Mouse (Mus musculus) heart, embryonic 11.5 days (tissue): ENCODE results near the gene Gm6710. TPM values are rescaled to one million over a fixed set of nuclear protein-coding genes. Genes with fewer than 3 reads are reported as not detected.
"Not testable (repeated sequence)": the region's sequence is repeated elsewhere in the genome, so short reads cannot be mapped to it uniquely, and the experiment has no call there.

Source experiments
- ATAC-seq: fragments of 200-750 bp; cut with Nextera tagmentation; replicated peaks from 2 replicates; pipeline ENCODE4 v1.8.0; 2017; ENCODE audit warnings: moderate library complexity; ENCODE audit not compliant: insufficient number of reproducible peaks, low FRiP score, low TSS enrichment
- H3K27ac ChIP-seq: fragments of 300-500 bp; sonication (generic); 2 replicates; pipeline ENCODE4 v1.5.1; 2014; ENCODE audit warnings: mild to moderate bottlenecking, low read depth, low read length
- H3K27me3 ChIP-seq: fragments of 300-500 bp; sonication (generic); 2 replicates; pipeline ENCODE4 v1.6.1; 2014; ENCODE audit warnings: mild to moderate bottlenecking, low read length, mixed read lengths; ENCODE audit not compliant: control insufficient read depth, insufficient read depth
- H3K36me3 ChIP-seq: fragments of 300-500 bp; sonication (generic); 2 replicates; pipeline ENCODE4 v1.6.1; 2014; ENCODE audit warnings: mild to moderate bottlenecking, low read length, moderate library complexity, mixed read lengths; ENCODE audit not compliant: control insufficient read depth, insufficient read depth
- H3K4me1 ChIP-seq: fragments of 300-500 bp; sonication (generic); 2 replicates; pipeline ENCODE4 v1.6.1; 2014; ENCODE audit warnings: low read length; ENCODE audit not compliant: control insufficient read depth, insufficient read depth
- H3K4me2 ChIP-seq: fragments of 300-500 bp; sonication (generic); 2 replicates; pipeline ENCODE4 v1.6.1; 2014; ENCODE audit warnings: mild to moderate bottlenecking, moderate library complexity
- H3K4me3 ChIP-seq: fragments of 300-500 bp; sonication (generic); 2 replicates; pipeline ENCODE4 v1.5.1; 2014; ENCODE audit warnings: low read depth, low read length
- H3K9ac ChIP-seq: fragments of 300-500 bp; sonication (generic); 2 replicates; pipeline ENCODE4 v1.6.1; 2014; ENCODE audit warnings: mild to moderate bottlenecking, low read depth, low read length, moderate library complexity
- H3K9me3 ChIP-seq: fragments of 300-500 bp; sonication (generic); replicated peaks from 2 replicates; pipeline ENCODE4 v1.6.1; 2016; ENCODE audit warnings: low read length; ENCODE audit not compliant: control insufficient read depth
- WGBS: fragments of 180-500 bp; shearing (Covaris S2); extraction: QIAGEN DNeasy Blood & Tissue Kit; methylation state at CpG from one replicate; pipeline ENCODE4 v1.1.7; 2014; ENCODE audit not compliant: insufficient replicate concordance; 5-methylcytosine and 5-hydroxymethylcytosine counted together
- polyA plus RNA-seq: library from polyadenylated mRNA; unstranded; fragments of >200 nt; fragmentation: Nextera tagmentation; extraction: Ambion mirVana; gene quantifications from 2 replicates; pipeline ENCODE4 v1.2.1, GENCODE M21; 2014

Gene Gm6710
- polyA plus RNA-seq = 20.9 and 21.3 TPM in 2 replicates

- not testable (repeated sequence) for H3K4me3 ChIP-seq, H3K9me3 ChIP-seq, H3K4me1 ChIP-seq, H3K36me3 ChIP-seq, ATAC-seq, H3K27me3 ChIP-seq, H3K9ac ChIP-seq, H3K4me2 ChIP-seq, H3K27ac ChIP-seq
- no CpG with 5 or more reads among the region's 7 CpGs for WGBS
Measured at GRCm38 (mm10) chr2:175869024-175869423, at the start of gene Gm6710. Gm6710 (plus strand) TSS chr2:175869219.

Other genes starting within 250 kb of the Gm6710 start
- gene Gm11007, start 225.2 kb upstream of the Gm6710 start, polyA plus RNA-seq = not detected in 2 replicates
- gene Zfp969, start 165.6 kb upstream of the Gm6710 start, polyA plus RNA-seq = 10.5 and 16.8 TPM in 2 replicates
- gene Gm2007, start 127.7 kb upstream of the Gm6710 start, polyA plus RNA-seq = not detected in 2 replicates
- gene Gm14288, start 68.1 kb upstream of the Gm6710 start, polyA plus RNA-seq = 3.0 and 5.5 TPM in 2 replicates
- 3.8 and 4.9 TPM in 2 replicates for gene Zfp966, start 61.9 kb downstream of the Gm6710 start, polyA plus RNA-seq
- 22.3 and 24.6 TPM in 2 replicates for gene Gm2026, start 96.1 kb downstream of the Gm6710 start, polyA plus RNA-seq